Mouse (Mus musculus) spleen, adult 18-20 months (tissue): Measurements from ENCODE around the gene Aqp1.

ENCODE experiments used
- DNase-seq, 2 experiments: peaks; one replicate each; pipeline ENCODE4 v3.0.0; 2022; ENCODE audit warnings: mixed read lengths in 2 of 2

The Aqp1 gene

DNA sequence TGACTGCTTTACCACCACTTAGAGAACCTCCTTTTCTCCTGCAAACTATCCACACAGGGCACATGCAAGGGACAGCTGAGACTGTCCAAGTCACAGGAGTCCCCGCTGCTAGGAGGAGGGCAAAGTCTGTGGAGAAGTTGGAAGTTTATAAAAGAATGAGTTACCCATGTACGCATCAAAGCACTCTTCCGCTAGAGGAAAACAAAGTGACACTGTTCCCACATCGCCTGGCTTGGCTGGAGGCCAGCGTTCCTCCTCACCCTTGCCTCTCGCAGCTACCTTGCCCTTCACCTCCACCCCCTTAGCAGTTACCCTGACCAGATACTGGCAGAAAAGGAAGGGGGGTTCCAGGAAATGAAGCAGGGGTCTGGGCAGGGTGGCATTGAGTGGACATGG lies 21.4 kb downstream of the Aqp1 start:
- no peak for DNase-seq

DNA sequence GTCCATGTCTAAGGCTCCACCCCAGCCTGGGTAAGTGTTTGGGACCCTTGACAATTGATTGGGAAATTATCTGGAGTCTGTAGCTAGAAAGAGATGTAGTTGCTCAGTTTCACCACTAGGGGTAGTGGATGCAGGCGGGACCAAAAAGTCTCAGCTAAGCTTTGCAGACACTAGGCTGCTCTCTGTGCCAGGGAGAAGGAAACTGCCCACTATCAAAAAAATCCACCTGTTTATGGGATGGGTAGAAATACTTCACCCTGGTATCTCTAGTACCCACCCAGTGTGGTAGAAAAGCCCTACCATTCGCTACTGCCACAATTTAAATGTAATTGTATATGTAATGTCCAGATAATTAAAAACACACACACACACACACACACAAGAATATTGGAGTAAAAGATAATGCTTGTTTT lies 22.5 kb downstream of the Aqp1 start:
- DNase-seq = no peak

DNA sequence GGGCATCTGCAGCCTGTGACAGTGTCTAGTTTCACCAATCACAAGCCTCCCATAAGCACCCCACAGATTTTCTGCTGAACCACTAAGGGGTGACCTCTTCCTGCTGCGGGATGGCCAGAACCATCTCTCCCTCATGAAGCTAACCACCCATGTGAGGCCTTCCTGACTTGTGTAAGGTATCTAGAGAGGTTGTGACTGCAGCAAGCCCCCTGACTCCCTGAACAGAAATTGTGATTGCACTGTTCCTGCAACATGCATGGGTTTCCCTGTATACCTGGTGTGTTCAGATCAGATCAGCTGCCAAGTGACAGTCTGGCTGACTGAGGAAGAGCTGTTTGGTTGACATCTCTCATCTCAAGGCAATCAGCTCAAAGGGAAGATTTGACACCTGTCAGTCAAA lies 26.4 kb downstream of the Aqp1 start:
- DNase-seq = no peak

DNA sequence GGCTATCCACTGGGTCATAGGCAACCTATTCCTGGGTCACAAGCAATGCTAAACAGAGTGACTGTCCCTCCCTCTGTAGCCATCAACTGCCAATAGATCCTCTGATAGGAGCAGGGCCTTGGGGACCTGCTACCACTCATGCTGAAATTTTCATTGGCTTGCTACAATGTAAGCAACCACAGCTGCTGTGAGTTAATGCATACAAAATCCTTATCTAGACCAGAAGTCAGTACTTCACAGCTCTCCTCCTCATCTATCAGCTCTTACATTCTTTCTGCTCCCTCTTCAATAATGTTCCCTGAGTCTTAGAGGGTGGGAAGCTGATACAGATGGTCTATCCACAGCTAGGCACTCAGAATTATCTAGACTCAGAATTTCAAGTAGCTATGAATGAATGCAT lies 30.9 kb downstream of the Aqp1 start:
- no peak for DNase-seq

DNA sequence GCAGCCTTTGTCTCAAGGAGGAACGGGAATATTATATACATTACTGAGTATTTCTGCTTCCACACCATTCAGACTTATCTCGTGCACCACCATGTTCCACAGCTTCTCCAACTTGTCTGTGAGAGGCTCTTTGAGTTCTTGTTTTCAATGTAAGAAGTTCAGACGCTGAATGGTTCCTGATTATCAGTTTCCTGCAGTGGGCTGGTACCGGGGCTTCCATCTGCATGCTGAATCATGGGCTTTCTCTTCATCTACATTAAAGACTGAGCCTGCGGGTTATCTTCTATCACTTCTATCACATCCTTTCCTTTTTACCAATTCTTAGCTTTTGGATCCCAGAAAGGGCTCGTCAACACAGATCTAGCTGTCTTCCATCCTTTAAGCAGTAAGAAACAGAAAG lies 34.6 kb downstream of the Aqp1 start:
- no peak for DNase-seq

DNA sequence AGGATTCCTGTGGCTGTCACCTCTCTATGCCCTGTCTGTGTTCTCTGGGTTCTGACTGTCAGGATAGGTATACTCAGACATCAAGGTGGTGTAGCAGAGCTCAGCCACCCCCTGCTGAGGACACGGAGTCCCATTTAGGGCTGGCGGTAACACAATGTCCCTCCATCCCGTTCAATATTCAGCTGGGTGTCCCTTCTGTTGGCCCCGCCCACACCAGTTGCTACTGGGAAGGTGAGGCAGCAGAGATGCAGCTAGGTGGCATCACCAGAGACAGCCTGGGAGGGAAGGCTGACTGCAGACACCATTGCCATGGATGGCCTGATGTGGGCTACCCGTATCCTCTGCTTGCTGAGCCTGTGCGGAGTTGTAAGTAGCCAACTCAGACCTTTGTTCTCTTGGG lies 39.8 kb downstream of the Aqp1 start, which contains the start of gene Ghrhr:
Ghrhr (plus strand) TSS at position 220 of the 400 bp plus-strand sequence.
- DNase-seq = no peak

DNA sequence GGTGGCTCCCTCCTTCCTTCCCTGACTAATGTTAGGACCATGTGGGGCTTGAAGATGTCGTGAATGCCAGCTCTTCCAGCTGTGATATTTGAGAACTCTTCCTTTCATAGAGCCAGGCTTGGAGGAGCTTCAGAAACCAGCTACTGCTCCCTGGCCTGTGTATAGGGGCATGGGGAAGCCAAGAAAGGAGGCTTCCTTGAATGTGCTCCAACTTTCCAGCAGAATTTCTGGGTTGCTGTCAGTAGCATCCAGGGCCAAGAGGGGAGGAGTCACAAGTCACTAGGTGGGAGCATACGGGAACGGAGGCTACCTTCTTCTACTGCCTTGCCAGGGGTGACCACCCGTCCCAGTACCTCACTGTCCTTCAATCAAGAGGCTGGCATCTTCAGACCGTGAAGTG lies 40.3 kb downstream of the Aqp1 start:
- DNase-seq = no peak

DNA sequence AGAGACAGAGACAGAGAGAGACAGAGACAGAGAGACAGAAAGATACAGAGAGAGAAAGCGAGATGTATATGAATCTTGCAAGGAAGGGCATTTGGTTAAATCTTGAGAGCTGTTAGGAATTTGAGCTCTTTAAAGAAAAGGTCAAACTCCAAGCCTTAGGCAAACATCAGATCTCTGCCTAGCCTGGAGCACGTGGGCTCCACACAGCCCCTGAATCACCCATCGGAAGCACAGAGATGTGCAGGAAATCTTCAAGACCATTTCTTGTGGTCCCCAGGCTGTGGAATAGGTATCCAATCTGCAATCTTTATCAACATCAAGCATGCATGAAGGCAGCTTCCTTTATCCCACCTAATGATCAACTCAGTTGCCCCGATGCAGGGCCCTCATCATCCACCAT lies 41.2 kb downstream of the Aqp1 start:
- DNase-seq = no peak

DNA sequence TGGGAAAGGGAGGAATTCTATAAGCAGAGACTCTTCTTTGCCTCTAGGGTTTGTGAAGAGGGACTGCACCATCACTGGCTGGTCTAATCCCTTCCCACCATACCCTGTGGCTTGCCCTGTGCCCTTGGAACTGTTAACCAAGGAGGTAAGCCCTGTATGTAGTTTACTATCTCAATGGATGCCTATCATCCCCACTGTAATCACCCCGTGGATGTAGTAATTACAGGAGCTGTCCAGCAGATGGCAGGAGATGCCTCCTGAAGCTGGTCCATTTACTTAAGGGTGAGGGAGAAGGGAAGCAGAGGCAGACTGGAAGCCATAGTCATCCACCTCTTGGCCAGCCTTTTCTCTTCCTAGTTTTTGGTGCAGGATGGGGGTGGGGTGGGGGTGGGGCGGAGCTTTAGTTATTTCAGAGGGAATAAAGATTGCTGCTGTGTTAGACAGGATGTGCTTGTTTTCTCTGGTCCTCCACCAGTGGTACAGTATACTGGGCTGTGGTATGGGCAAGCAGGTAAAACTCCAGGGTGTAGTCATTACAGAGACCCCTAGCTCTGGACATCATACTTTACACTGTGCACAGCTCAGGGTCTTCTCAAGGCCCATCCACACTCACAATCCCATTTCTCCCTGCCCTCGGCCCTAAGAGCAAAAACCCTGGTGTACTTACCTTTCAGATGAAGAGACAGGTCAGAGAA lies 43.6 kb downstream of the Aqp1 start:
- DNase-seq = no peak

DNA sequence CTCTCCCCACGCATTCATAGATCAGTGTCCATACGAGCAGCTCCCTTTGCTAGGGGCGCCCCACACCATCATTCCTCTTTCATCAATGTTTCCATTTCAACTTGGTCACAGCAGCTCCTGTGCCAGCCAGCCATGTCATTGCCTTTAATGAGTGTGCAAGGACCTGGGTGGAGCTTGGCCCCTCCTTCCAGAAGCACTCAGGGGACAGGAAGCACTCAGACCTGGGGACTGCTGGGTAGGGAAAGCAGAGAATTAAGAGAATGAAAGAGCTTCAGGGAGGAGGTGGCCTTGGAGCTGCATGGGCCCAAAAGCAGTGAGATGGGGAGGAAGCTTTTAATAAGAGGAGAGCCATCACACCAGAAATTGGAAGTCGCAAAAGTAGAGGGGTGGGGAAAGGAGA lies 45.7 kb downstream of the Aqp1 start:
- no peak for DNase-seq

DNA sequence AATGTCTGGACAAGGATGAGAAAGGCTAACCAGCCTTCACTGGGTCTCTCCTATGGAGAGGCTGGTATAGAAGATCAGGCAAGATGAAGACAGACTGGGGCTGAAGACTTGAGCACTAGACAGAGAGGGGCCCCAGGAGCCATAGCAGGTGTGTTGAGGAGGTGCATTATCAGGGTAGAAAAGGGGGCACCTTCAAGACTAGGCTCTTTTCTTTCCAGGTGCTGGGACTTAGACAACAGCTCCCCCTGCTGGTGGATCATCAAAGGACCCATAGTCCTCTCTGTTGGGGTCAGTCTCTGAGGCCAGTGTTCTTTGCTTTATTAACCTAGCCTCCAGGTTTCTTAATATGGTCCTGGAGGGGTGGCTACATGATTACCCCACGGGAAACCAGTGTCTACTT lies 47.7 kb downstream of the Aqp1 start:
- peak in 1 of 2 experiments; percentile 47 for DNase-seq

DNA sequence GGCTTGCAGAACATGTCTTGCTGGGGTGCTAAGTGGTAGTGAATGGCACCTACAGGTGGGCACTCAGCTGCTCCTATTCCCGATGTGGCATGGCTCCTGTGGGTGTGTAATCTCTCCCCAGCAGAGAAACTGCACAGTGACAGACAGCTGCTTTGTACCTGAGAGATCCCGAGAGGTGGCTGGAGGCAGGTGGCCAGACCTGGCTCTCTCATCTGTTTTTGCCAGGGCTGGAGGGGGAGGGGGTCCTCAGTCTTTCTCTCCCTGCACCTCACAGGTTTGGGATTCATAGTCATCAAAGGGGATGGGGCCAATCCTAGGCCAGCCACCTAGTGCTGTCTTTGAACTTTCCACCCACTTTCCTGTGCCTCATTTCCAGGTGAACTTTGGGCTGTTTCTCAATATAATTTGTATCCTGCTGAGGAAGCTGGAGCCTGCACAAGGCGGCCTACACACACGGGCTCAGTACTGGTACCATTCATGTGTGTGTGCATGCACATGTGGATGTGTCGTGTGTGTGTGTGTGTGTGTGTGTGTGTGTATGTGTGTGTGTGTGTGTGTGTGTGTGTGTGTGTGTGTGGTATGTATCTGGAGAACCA lies 48.2 kb downstream of the Aqp1 start:
- DNase-seq = no peak

DNA sequence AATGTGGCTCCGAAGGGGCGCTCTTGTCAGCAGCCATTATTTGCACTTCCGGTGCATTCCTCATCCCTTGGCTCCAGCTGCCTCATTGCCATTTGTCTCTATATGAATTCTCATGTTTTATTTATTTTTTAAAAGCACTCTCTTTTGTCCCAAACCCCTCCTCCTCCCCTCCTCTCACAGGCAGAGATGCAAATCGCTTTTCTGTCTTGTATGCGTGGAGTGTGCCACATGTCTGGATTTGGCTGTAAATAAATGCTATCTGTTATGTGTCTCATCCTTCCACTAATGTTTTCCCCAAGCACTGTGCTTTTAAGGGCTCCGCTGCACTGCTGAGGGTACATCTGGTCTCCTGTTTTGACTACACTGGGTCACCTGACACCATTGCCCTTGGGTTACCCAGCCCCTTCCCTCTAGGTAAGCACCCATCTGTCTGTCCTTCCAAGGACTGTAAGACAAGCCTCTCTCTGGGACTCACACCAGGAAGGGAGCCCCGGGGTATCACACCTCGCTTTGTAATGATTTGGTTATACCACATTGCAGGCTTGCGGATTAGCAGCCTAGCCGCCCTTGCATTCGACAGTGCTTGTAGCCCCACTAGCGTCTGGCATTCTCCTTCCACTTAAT lies 52.4 kb downstream of the Aqp1 start:
- no peak for DNase-seq

DNA sequence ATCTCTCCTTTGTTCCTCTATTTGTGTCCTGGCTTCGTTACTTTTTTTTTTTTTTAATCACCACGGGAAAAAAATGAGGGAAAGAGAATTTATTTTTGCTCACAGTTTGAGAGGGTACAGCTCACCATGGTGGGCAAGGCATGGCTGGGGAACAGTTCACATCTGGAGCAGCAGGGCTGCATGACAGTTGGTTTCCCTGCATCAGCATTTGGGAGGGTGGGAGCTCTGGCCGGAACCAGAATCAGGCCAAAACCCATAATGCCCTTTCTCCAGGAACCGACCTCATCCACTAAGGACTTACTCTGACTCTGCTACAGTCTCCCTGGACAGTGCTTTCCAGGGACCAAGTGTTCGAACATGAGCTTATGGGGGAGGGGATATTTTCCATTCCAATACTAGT lies 53.1 kb downstream of the Aqp1 start:
- DNase-seq = no peak

DNA sequence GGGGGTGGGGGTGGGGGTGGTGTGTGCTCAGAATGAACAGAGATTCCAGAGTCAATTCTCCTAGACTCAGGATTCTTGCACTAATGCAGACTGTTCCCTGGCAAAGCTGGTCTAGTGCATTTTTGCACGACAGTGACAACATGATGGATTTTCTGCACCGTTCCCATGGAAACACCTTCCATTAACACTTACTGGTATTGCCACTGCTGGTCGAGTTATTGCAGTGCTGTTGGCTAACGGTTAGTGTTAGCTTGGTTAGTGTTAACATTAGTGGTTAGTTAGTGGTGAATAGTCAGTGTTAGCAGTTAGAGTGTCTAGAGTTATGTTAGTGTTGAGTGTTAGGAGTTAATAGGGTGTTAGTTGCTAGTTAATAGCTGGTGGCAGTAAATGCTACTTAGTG lies 55.6 kb downstream of the Aqp1 start:
- DNase-seq = no peak

DNA sequence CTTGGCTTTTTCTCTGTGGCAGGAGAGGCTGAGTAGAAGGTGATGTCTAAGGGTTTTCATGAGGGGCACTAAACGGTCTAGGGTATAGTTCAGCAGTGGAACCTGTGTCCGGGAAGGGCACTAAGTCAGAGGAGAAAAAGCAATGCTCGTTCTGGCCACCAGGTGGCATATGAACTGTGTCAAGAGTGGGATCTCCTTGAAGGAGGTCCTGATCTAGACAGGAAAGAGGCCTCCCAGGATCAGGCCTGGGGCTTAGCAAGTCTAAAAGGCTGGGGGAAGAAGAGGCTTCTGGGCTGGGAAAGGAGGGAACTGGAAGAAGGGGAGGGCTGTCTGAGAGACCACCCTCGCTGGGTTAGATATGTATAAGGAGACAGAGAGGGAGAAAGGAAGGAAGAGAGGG lies 56.2 kb downstream of the Aqp1 start:
- DNase-seq = peak in 1 of 2 experiments; percentile 46

DNA sequence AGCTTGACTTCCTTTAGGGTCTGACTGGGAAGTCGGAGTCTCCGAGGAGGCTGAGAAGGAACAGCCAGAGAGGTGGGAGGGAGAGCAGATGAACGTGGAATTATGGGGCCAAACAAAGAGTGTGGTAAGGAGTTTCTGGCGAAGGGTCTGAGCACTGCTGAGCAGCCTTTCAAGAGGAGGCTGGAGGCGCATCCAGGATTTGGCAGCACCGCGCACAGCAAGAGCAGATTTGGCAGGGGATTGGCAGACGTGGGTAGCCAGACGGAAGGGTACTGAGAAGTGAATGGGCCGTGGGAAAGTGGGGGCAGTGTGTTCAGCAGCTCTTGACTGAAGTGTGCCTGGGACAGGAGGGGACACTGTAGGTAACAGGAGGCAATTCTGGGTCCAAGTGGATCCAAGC lies 58.6 kb downstream of the Aqp1 start:
- no peak for DNase-seq

DNA sequence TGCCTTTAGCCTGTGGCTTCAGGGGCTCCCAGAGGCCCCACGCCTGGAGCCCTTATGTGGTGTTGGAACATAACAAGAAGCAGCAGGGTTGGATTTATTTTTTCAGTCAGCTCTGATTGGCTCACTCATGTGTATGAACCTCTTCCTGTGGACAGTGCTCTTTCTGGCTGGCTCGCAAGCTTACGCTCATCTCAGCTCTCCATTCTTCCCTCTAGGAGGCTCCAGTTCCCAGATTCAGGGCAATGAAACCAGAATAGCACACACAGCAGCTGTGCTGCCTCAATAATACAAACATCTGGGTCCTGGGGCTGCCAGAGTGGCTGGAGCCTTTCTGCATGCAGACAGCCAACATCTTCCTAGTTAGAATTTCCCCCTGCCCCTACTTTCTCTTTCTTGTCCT lies 59.9 kb downstream of the Aqp1 start:
- DNase-seq = no peak

DNA sequence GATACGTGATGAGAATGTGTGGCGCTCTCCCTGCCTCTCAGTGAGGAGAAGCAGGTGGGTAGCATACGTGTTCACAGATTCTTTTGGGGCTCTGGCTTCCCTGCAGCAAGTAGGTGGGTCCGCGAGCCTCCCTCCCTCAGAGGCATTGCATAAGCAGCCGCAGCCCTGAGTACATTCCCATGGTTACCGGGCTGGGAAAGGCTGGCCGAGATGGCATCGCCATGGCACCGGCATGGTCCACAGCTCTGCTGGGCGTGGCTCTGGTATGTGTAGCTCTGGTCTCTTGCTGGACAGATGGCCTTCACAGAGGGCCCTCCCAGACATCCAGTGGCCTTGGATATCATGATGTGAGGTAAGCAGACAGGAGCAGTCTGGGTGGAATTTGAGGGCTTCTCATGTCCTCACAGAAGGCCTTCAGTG lies 60.4 kb downstream of the Aqp1 start:
- no peak for DNase-seq
